Mouse (Mus musculus) adrenal gland, adult 18-20 months (tissue): ENCODE data around the gene Tut1. TPM values are rescaled to one million over a fixed set of nuclear protein-coding genes. Genes with fewer than 3 reads are reported as not detected.
"Not testable (repeated sequence)": the region's sequence is repeated elsewhere in the genome, so short reads cannot be mapped to it uniquely, and the experiment has no call there.

Source experiments
- DNase-seq, 2 experiments: peaks; one replicate each; pipeline ENCODE4 v3.0.0; 2021 to 2022; ENCODE audit warnings: low spot score in 2 of 2
- total RNA-seq, 2 experiments: library from RNA; stranded (reverse); gene quantifications; 1 replicate in 1 of 2; 2 replicates in 1 of 2; pipeline ENCODE4 v1.2.3; 2021

Tut1 gene
- total RNA-seq, 2 experiments from 2014 or later, result 23.1 to 26.1 TPM

- peak; percentile 59 to 76 for DNase-seq
These were observed 43.9 kb downstream of the Tut1 start for GRCm38 (mm10) chr19:8997546-8997945.

- no peak for DNase-seq
These were observed 44.9 kb downstream of the Tut1 start for GRCm38 (mm10) chr19:8998546-8998945.

- DNase-seq, result no peak
These were observed 45.6 kb downstream of the Tut1 start for GRCm38 (mm10) chr19:8999223-8999622.

GRCm38 (mm10) chr19:9006915-9007314 lies 53.3 kb downstream of the Tut1 start:
- DNase-seq, result not testable (repeated sequence)

Other genes with a start within 250 kb of the Tut1 start
- 100 to 1,000 TPM; 373 to 425 TPM for gene Slc3a2, start 230.5 kb upstream of the Tut1 start, total RNA-seq
- gene Wdr74, start 218.0 kb upstream of the Tut1 start, total RNA-seq, result 10 to 100 TPM; 62.4 to 66.2 TPM
- gene 1700092M07Rik, start 213.1 kb upstream of the Tut1 start, total RNA-seq, result 1 to 10 TPM; 2.0 to 2.3 TPM
- 100 to 1,000 TPM in 1 of 2 experiments, 10 to 100 TPM in 1; 78.2 to 103 TPM for gene Stx5a, start 212.4 kb upstream of the Tut1 start, total RNA-seq
- 100 to 1,000 TPM; 127 to 144 TPM for gene Nxf1, start 196.8 kb upstream of the Tut1 start, total RNA-seq
- 100 to 1,000 TPM; 114 to 116 TPM for gene Tmem223, start 182.9 kb upstream of the Tut1 start, total RNA-seq
- 10 to 100 TPM; 41.4 to 51.7 TPM for gene Tmem179b, start 179.4 kb upstream of the Tut1 start, total RNA-seq
- 10 to 100 TPM; 11.3 to 12.2 TPM for gene Taf6l, start 167.4 kb upstream of the Tut1 start, total RNA-seq
- gene Polr2g, start 155.3 kb upstream of the Tut1 start, total RNA-seq, result 10 to 100 TPM; 81.3 to 97.9 TPM
- gene Zbtb3, start 151.3 kb upstream of the Tut1 start, total RNA-seq, result 1 to 10 TPM; 2.8 to 3.1 TPM
- gene Ttc9c, start 134.5 kb upstream of the Tut1 start, total RNA-seq, result 10 to 100 TPM; 35.3 to 39.4 TPM
- gene Hnrnpul2, start 133.8 kb upstream of the Tut1 start, total RNA-seq, result 10 to 100 TPM; 62.6 to 72.1 TPM
- not detected for gene AC129217.1, start 124.1 kb upstream of the Tut1 start, total RNA-seq
- gene Bscl2, start 116.4 kb upstream of the Tut1 start, total RNA-seq, result 100 to 1,000 TPM; 144 to 158 TPM
- 1 to 10 TPM; 5.9 to 6.9 TPM for gene Gng3, start 114.7 kb upstream of the Tut1 start, total RNA-seq
- 1 to 10 TPM; 2.3 to 6.6 TPM for gene Lrrn4cl, start 103.1 kb upstream of the Tut1 start, total RNA-seq
- gene Ubxn1, start 82.4 kb upstream of the Tut1 start, total RNA-seq, result 100 to 1,000 TPM; 178 to 202 TPM
- 10 to 100 TPM; 55.2 to 65.6 TPM for gene Uqcc3, start 72.9 kb upstream of the Tut1 start, total RNA-seq
- 1 to 10 TPM; 6.4 to 7.1 TPM for gene Lbhd1, start 70.1 kb upstream of the Tut1 start, total RNA-seq
- gene Gm49403, start 69.9 kb upstream of the Tut1 start, total RNA-seq, result not detected
- gene 1810009A15Rik, start 65.0 kb upstream of the Tut1 start, total RNA-seq, result 10 to 100 TPM; 44.6 to 47.1 TPM
- 1 to 10 TPM; 3.2 to 9.1 TPM for gene Gm49416, start 64.9 kb upstream of the Tut1 start, total RNA-seq
- gene Ints5, start 60.8 kb upstream of the Tut1 start, total RNA-seq, result 10 to 100 TPM; 23.3 to 23.9 TPM
- gene Ganab, start 55.8 kb upstream of the Tut1 start, total RNA-seq, result 100 to 1,000 TPM; 163 to 212 TPM
- 10 to 100 TPM; 60.5 to 65.7 TPM for gene B3gat3, start 33.5 kb upstream of the Tut1 start, total RNA-seq
- gene Rom1, start 24.5 kb upstream of the Tut1 start, total RNA-seq, result 10 to 100 TPM; 29.8 to 49.2 TPM
- gene Eml3, start 24.3 kb upstream of the Tut1 start, total RNA-seq, result 10 to 100 TPM; 41.5 to 59.5 TPM
- 10 to 100 TPM; 81.1 to 89.8 TPM for gene Mta2, start 12.0 kb upstream of the Tut1 start, total RNA-seq
- 100 to 1,000 TPM; 334 to 342 TPM for gene Eef1g, start 13.2 kb downstream of the Tut1 start, total RNA-seq
- 100 to 1,000 TPM in 1 of 2 experiments, 10 to 100 TPM in 1; 88.9 to 162 TPM for gene Ahnak, start 35.4 kb downstream of the Tut1 start, total RNA-seq
- not detected for gene Scgb1a1, start 134.1 kb downstream of the Tut1 start, total RNA-seq
- gene Asrgl1, start 181.8 kb downstream of the Tut1 start, total RNA-seq, result 10 to 100 TPM; 11.8 to 14.1 TPM